Mouse (Mus musculus): ENCODE measurements around the gene Opn5. TPM values are rescaled to one million over a fixed set of nuclear protein-coding genes. Genes with fewer than 3 reads are reported as not detected.

Gene Opn5
- polyA plus RNA-seq, 1 experiment from 2014 or later, result not detected

DNA sequence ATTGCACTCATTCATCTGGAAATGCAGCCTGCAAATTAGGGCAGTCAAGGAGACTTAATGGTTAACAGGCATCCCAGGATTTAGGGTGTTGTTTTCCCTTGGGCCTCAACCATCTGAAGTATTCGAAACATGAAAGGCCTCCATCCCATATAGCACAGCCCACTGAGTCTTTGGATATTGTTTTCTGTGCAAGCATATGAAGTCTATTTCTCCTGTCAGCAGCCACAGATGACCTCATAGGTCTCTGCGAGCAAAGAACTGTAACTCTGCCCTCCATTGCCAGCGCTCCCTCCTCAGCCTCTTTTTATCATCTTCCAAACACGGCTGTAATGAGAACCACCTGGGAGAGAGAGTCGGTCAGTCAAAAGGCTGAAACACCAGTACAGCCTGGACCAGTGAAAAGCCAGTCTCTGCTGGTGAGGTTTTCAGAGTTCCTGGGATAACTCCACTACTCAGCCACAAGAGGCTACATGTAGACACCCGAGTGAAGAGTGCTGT, 34.5 kb downstream of the Opn5 start:
- no peaks in the 10 kb centered on the region for H3K27me3 ChIP-seq (ENCODE audit: low read depth, poor library complexity, severe bottlenecking)
- no peaks in the 10 kb centered on the region for H3K36me3 ChIP-seq
- WGBS, result 20% methylated on average over 6 of the region's 6 CpGs
- DNase-seq (ENCODE audit: low spot score), result peak; percentile 74
- H3K27ac ChIP-seq, result peak overlapping the region; percentile 76
- no peak overlapping the region for H3K4me3 ChIP-seq
- H3K9me3 ChIP-seq (replicated peaks), result no peaks in the 10 kb centered on the region
- H3K4me1 ChIP-seq, result peaks cover 19% of the 10 kb centered on the region

DNA sequence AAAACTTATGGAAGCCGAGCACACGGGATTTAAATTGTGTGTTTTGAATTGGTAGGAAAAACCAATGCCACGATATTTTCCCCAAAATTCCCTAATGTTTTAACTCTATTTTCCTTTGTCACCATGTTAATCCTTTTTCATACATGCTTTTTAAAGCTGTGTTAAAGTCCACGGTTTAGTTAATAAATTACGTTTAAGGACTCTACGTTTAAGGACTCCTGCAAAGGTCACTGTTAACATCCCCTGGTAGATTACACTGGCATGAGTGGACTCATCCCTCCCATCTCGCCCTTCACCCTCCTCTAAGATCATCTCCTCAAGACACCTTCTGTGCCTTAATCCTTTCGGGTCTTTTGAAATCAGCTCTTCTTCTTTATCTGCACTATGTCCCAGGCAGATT, 37.4 kb downstream of the Opn5 start:
- H3K27ac ChIP-seq, result no peak overlapping the region
- no peak overlapping the region for H3K4me3 ChIP-seq
- 92% methylated on average over 8 of the region's 8 CpGs for WGBS
- H3K4me1 ChIP-seq, result peaks cover 19% of the 10 kb centered on the region
- H3K27me3 ChIP-seq (ENCODE audit: low read depth, poor library complexity, severe bottlenecking), result no peaks in the 10 kb centered on the region
- no peaks in the 10 kb centered on the region for H3K36me3 ChIP-seq
- DNase-seq (ENCODE audit: low spot score), result no peak
- no peaks in the 10 kb centered on the region for H3K9me3 ChIP-seq (replicated peaks)

DNA sequence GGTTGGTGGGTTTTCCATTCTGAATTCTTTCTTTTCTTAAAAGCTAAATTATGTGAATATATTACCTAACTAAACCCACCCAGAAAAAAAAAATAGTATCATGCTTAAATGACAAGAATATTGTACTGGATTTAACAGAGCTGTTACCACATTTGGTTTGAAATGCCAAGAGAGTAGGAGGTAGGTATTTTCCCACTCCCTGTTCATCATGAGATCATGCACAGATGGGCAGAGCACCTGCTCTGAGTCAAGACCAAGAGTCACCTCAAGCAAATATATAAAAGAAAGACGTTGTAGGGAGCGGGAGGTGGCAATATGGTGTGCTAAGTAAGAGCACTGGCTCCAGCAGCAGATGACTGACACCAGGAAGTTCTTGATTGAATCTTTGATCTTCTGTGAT, 61.6 kb downstream of the Opn5 start:
- Histone ChIP-seq H3K27ac (no peak overlapping the region), H3K4me1 (no peaks in the 10 kb centered on the region), H3K36me3 (no peaks in the 10 kb centered on the region), H3K27me3 (ENCODE audit: low read depth, poor library complexity, severe bottlenecking) (no peaks in the 10 kb centered on the region), H3K4me3 (no peak overlapping the region), H3K9me3 (replicated peaks) (no peaks in the 10 kb centered on the region)
- 96% methylated on average over 2 of the region's 2 CpGs for WGBS
- DNase-seq (ENCODE audit: low spot score), result no peak

DNA sequence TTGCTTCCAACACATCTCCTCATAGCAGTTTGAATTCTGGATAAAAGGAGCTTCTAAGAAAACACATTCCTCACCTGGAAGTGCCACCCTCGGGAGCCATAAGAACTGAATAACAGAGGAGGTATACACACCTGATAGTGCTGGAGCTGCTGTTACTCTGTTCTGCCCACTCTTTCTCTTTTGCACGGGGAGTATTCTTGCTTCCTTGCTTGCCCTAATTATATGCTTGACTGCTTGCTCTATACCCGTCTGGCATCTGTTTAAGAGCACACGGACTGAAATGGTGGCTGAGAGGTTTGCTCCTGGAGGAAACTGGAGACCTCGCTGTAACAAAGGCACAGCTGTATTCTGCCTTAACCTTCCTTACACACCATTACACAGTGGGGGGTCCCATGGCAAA, 81.0 kb downstream of the Opn5 start:
- DNase-seq (ENCODE audit: low spot score), result no peak
- Histone ChIP-seq H3K4me1 (no peaks in the 10 kb centered on the region), H3K4me3 (no peak overlapping the region), H3K27ac (no peak overlapping the region), H3K27me3 (ENCODE audit: low read depth, poor library complexity, severe bottlenecking) (no peaks in the 10 kb centered on the region), H3K36me3 (no peaks in the 10 kb centered on the region), H3K9me3 (replicated peaks) (no peaks in the 10 kb centered on the region)
- WGBS, result 66% methylated on average over 5 of the region's 5 CpGs

DNA sequence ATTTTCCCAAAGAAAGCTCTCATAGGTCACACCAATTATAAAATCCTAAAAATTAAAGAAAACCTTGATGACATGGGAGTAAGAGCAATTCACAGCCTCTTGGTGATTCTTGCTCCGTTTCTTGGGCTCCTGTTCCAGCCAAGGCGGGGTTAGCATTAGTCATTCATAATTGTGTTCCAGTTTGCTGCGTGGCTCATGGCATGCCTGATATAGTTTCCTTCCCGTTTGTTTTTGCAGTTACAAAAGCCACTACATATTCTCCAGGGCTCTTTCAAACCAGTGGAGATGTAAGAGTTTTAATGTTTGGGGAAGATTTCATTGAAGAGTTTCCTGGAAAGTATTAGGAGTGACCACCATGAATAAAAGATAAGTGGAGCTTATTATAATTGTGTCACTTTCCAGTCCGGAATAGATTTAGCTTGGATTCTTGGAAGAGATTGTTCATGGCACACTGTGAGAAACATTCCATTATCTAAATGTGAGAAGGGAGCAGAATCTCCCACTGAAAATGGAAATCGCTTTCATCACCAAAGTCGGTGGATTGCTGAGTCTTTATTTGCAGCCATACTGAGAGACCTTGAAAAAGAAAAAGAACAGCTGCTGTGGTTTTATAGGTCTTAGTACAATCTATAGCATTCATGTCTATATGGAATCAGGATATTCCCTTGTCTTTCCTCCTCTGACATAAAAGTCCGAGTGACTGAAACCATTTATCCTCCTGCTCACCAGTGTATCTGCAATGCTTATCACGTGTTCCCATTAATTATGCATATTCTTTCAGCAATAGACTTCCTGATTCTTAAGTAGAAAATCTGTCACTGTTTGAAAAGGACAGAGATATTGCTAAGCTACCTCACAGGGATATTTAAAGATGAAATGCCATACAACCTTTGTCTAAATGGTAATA, 101.6 kb downstream of the Opn5 start:
- WGBS, result 87% methylated on average over 9 of the region's 9 CpGs
- Histone ChIP-seq H3K27ac (no peak overlapping the region), H3K27me3 (ENCODE audit: low read depth, poor library complexity, severe bottlenecking) (no peaks in the 10 kb centered on the region), H3K36me3 (no peaks in the 10 kb centered on the region), H3K4me1 (no peaks in the 10 kb centered on the region), H3K9me3 (replicated peaks) (no peaks in the 10 kb centered on the region), H3K4me3 (no peak overlapping the region)
- no peak for DNase-seq (ENCODE audit: low spot score)

Other genes with a start within 250 kb of the Opn5 start
- gene Adgrf4, start 80.9 kb upstream of the Opn5 start, polyA plus RNA-seq (2016; fragmentation: Nextera tagmentation; extraction: Ambion mirVana), result not detected in 2 replicates
- gene Adgrf2, start 130.8 kb upstream of the Opn5 start, polyA plus RNA-seq (2016; fragmentation: Nextera tagmentation; extraction: Ambion mirVana), result not detected in 2 replicates